Mouse (Mus musculus): Measurements from ENCODE around the gene Fam24a. TPM values are rescaled to one million over a fixed set of nuclear protein-coding genes. Genes with fewer than 3 reads are reported as not detected.
A peak's percentile ranks its signal among the peaks of the same experiment; 100 is the strongest.

Gene Fam24a
- polyA plus RNA-seq, 1 experiment from 2014 or later = not detected

DNA sequence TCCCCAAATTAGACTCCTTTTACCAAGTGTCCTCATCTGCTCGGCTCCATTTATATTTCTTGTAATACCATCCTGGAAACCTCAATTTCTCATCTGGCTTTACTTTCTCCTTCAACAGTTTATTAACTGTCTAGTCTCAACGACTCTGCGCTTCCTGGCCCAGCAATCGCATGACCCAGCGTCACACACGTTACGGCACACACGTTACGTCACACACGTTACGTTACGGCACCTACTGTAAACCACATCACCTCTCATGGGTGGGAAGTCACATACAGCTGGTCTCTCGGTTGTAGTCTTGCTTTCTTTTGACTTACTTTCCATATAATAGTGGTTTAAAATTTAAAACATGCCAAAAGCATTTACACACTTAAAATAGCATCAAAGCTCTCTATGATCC, 22.4 kb downstream of the Fam24a start:
- Histone ChIP-seq H3K9me3 (no peaks in the 10 kb centered on the region), H3K36me3 (replicated peaks) (peaks cover 52% of the 10 kb centered on the region), H3K4me3 (replicated peaks) (no peak overlapping the region), H3K9ac (no peak overlapping the region), H3K4me2 (no peak overlapping the region), H3K27me3 (no peaks in the 10 kb centered on the region), H3K27ac (no peak overlapping the region), H3K4me1 (peaks cover 3% of the 10 kb centered on the region)
- ATAC-seq (ENCODE audit: low FRiP score) = no peak
- 97% methylated on average over 13 of the region's 13 CpGs for WGBS

DNA sequence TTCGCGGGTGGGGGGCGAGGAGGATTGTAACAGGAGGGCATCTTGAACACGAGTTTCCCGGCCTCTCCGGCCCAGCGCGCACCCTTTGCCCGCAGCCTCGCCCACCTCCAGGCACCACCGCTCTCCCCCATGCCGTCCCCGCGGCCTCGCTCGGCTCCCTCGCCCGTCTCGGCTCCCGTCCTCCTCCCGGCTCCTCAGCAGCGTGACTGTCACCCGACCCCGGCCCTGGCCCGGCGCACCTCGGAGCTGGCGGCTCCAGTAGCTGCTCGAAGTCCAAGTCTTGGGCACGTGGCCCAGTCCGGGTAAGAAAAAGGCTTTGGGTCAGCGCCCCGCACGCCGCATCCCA, 28.6 kb downstream of the Fam24a start:
- WGBS = under 1% methylated on average over 35 of the region's 35 CpGs
- H3K36me3 ChIP-seq (replicated peaks) = peaks cover 17% of the 10 kb centered on the region
- no peaks in the 10 kb centered on the region for H3K9me3 ChIP-seq
- peak overlapping the region; percentile 78 for H3K4me3 ChIP-seq (replicated peaks)
- H3K9ac ChIP-seq = peak overlapping the region; percentile 81
- H3K4me2 ChIP-seq = peak overlapping the region; percentile 73
- H3K27me3 ChIP-seq = peaks cover 5% of the 10 kb centered on the region
- peak; percentile 87 for ATAC-seq (ENCODE audit: low FRiP score)
- peaks cover 15% of the 10 kb centered on the region for H3K4me1 ChIP-seq
- peak overlapping the region; percentile 82 for H3K27ac ChIP-seq

DNA sequence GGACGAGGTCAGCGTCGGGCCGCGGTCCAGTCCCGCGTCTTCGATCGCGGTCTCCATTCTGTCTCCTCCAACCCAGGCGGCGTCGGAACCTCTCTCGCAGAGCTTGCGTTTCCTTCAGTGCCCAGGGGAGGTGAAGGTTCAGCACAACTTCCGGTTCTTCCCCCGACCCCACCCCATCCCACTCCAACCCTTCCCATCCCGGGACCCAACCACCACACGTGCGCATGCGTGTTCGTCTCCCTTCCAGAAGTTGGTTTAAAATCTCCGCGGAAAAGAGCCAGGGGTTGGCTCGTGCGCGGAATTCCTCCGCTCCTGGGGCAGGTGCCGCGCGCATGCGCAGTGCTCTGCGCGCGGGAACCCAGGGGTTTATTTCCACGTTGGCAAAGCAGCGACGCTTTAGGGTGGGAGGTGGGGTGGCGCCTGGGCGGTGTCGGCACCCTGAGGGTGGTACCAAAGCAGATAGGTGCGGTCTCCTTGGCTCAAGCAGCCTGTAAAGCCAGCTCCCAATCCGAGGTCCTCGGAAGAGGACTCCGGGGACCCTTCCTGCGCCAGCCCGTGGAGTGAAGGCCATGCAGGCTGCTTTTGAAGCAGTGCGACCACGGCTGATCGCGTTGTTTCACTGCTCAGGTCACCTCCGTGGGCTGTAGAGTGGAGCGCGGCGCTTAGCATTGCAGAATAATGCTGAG, 29.1 kb downstream of the Fam24a start, which contains the start of gene 2310057M21Rik:
TSS of gene 2310057M21Rik (minus strand) at position 145 of the 686 bp plus-strand sequence.
- Histone ChIP-seq H3K4me2 (peak within 1 kb of the TSS; percentile 73), H3K36me3 (replicated peaks) (peaks cover 12% of the 10 kb centered on the region), H3K4me1 (peaks cover 15% of the 10 kb centered on the region), H3K27ac (peak within 1 kb of the TSS; percentile 82), H3K27me3 (peaks cover 6% of the 10 kb centered on the region), H3K9ac (peak within 1 kb of the TSS; percentile 81), H3K9me3 (no peaks in the 10 kb centered on the region), H3K4me3 (replicated peaks) (peak within 1 kb of the TSS; percentile 78)
- under 1% methylated on average over 55 of the region's 55 CpGs for WGBS
- ATAC-seq (ENCODE audit: low FRiP score) = peak; percentile 97

GRCm38 (mm10) chr7:131364131-131364530, 30.5 kb downstream of the Fam24a start:
- H3K9me3 ChIP-seq = no peaks in the 10 kb centered on the region
- WGBS = 94% methylated on average over 8 of the region's 8 CpGs
- H3K27ac ChIP-seq = no peak overlapping the region
- H3K9ac ChIP-seq = no peak overlapping the region
- peaks cover 15% of the 10 kb centered on the region for H3K4me1 ChIP-seq
- no peak overlapping the region for H3K4me2 ChIP-seq
- H3K36me3 ChIP-seq (replicated peaks) = no peaks in the 10 kb centered on the region
- no peak overlapping the region for H3K4me3 ChIP-seq (replicated peaks)
- H3K27me3 ChIP-seq = peaks cover 6% of the 10 kb centered on the region
- ATAC-seq (ENCODE audit: low FRiP score) = no peak

- peaks cover 11% of the 10 kb centered on the region; the same call in 1 of the 2 replicates for H3K4me1 ChIP-seq
- peak within 1 kb of the TSS; percentile 78 for H3K4me2 ChIP-seq
- H3K27me3 ChIP-seq = peaks cover 4% of the 10 kb centered on the region; the same call in 1 of the 2 replicates
- ATAC-seq (ENCODE audit: low FRiP score) = peak; percentile 95
- 6% methylated on average over 46 of the region's 47 CpGs for WGBS
- peak within 1 kb of the TSS; percentile 90 for H3K27ac ChIP-seq
- H3K9ac ChIP-seq = peak within 1 kb of the TSS; percentile 93
- H3K36me3 ChIP-seq (replicated peaks) = no peaks in the 10 kb centered on the region
- H3K9me3 ChIP-seq = no peaks in the 10 kb centered on the region
- H3K4me3 ChIP-seq (replicated peaks) = peak within 1 kb of the TSS; percentile 78
Observed at GRCm38 (mm10) chr7:131370648-131371469, 37.2 kb downstream of the Fam24a start, which contains the start of gene Pstk. Gene Pstk (plus strand): TSS chr7:131371141.

- H3K4me2 ChIP-seq = peak overlapping the region; percentile 78
- peak overlapping the region; percentile 78 for H3K4me3 ChIP-seq (replicated peaks)
- peak overlapping the region; percentile 93 for H3K9ac ChIP-seq
- peak overlapping the region; percentile 90 for H3K27ac ChIP-seq
- WGBS = 9% methylated on average over 9 of the region's 9 CpGs
- peak; percentile 49 for ATAC-seq (ENCODE audit: low FRiP score)
- H3K4me1 ChIP-seq = peaks cover 11% of the 10 kb centered on the region; the same call in 1 of the 2 replicates
- peaks cover 4% of the 10 kb centered on the region; the same call in 1 of the 2 replicates for H3K27me3 ChIP-seq
- no peaks in the 10 kb centered on the region for H3K9me3 ChIP-seq
- no peaks in the 10 kb centered on the region for H3K36me3 ChIP-seq (replicated peaks)
Observed at GRCm38 (mm10) chr7:131371470-131371860, 37.8 kb downstream of the Fam24a start.

- Histone ChIP-seq H3K36me3 (replicated peaks) (no peaks in the 10 kb centered on the region), H3K27me3 (peaks cover 3% of the 10 kb centered on the region; the same call in 1 of the 2 replicates), H3K4me1 (peaks cover 11% of the 10 kb centered on the region; the same call in 1 of the 2 replicates), H3K27ac (no peak overlapping the region), H3K9ac (peak overlapping the region; percentile 93; the same call in 1 of the 2 replicates), H3K9me3 (no peaks in the 10 kb centered on the region), H3K4me2 (peak overlapping the region; percentile 78), H3K4me3 (replicated peaks) (peak overlapping the region; percentile 78)
- no peak for ATAC-seq (ENCODE audit: low FRiP score)
- WGBS = 73% methylated on average over 9 of the region's 9 CpGs
Observed at GRCm38 (mm10) chr7:131371880-131372651, 38.4 kb downstream of the Fam24a start.

Other genes starting within 250 kb of the Fam24a start
- gene 4933402N03Rik, start 187.6 kb upstream of the Fam24a start, polyA plus RNA-seq (2016; fragmentation: Nextera tagmentation; extraction: Ambion mirVana) = not detected in 2 replicates
- not detected in 2 replicates for gene 5430419D17Rik, start 159.5 kb upstream of the Fam24a start, polyA plus RNA-seq (2016; fragmentation: Nextera tagmentation; extraction: Ambion mirVana)
- not detected in 2 replicates for gene Cuzd1, start 11.6 kb upstream of the Fam24a start, polyA plus RNA-seq (2016; fragmentation: Nextera tagmentation; extraction: Ambion mirVana)
- not detected in 2 replicates for gene Fam24b, start 4.3 kb upstream of the Fam24a start, polyA plus RNA-seq (2016; fragmentation: Nextera tagmentation; extraction: Ambion mirVana)
- gene 2310057M21Rik, start 28.9 kb downstream of the Fam24a start, polyA plus RNA-seq (2016; fragmentation: Nextera tagmentation; extraction: Ambion mirVana) = 17.3 and 20.8 TPM in 2 replicates
- gene Pstk, start 37.3 kb downstream of the Fam24a start, polyA plus RNA-seq (2016; fragmentation: Nextera tagmentation; extraction: Ambion mirVana) = 49.7 and 51.5 TPM in 2 replicates
- 20.7 and 22.6 TPM in 2 replicates for gene Ikzf5, start 76.7 kb downstream of the Fam24a start, polyA plus RNA-seq (2016; fragmentation: Nextera tagmentation; extraction: Ambion mirVana)
- 84.0 and 87.5 TPM in 2 replicates for gene Acadsb, start 76.7 kb downstream of the Fam24a start, polyA plus RNA-seq (2016; fragmentation: Nextera tagmentation; extraction: Ambion mirVana)
- 0.64 and 0.79 TPM in 2 replicates for gene Hmx3, start 209.0 kb downstream of the Fam24a start, polyA plus RNA-seq (2016; fragmentation: Nextera tagmentation; extraction: Ambion mirVana)
- 0.96 and 1.6 TPM in 2 replicates for gene Hmx2, start 214.9 kb downstream of the Fam24a start, polyA plus RNA-seq (2016; fragmentation: Nextera tagmentation; extraction: Ambion mirVana)
- 247 and 249 TPM in 2 replicates for gene Bub3, start 226.4 kb downstream of the Fam24a start, polyA plus RNA-seq (2016; fragmentation: Nextera tagmentation; extraction: Ambion mirVana)